In the genomic region with DNA sequence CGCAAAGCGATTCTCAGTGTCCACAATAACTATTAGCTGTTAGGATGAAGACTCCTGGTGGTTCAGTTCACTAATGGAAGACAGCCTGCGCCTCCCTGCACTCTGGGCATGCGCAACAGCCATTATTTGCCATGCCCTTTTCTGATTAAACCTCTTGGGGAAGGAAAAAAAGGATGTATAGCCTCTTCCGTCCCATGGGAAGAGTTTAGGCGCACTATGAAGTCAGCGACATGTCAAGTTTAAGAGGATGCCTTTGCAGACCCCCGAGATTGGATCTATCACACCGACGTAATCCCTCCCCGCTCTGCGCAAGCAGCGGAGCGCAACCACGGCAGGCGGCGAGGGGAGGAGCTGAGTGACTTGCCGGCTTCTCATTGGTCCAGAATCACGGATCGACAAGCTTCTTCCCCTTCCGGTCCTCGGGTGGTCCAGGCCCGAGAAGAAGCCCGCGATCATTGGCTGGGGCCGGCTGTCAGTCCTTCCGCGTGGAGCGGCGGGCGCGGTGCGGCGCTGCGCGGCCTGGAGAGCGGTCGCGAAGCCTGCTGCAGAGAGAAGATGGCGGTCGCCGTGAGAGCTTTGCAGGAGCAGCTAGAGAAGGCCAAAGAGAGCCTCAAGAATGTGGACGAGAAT, we compare ENCODE assay signal across 8 mouse cellular contexts. TPM values are rescaled to one million over a fixed set of nuclear protein-coding genes. Genes with fewer than 3 reads are reported as not detected.
DNase-seq lines count a peak whose midpoint lies in the region; ATAC-seq lines count a peak whose summit lies in the region.

Gene Pnn (plus strand): TSS at position 437 of the 630 bp plus-strand sequence.

- no peaks in the 10 kb centered on the region; the same call in 1 of the 2 replicates for H3K4me1 ChIP-seq in intestine, embryonic 14.5 days (replicated peaks; ENCODE audit: control insufficient read depth, insufficient read depth, low read length)

- H3K9ac ChIP-seq in intestine, embryonic 14.5 days (ENCODE audit: low read length): peak within 1 kb of the TSS; percentile 99

- under 1% methylated on average over 43 of the region's 43 CpGs for WGBS in intestine, embryonic 14.5 days

- peaks cover 36% of the 10 kb centered on the region for H3K36me3 ChIP-seq in intestine, embryonic 14.5 days (ENCODE audit: control insufficient read depth, insufficient read depth, low read length)

- H3K9me3 ChIP-seq in intestine, embryonic 14.5 days (ENCODE audit: control insufficient read depth, low read length): no peaks in the 10 kb centered on the region

- H3K27me3 ChIP-seq in intestine, embryonic 14.5 days (replicated peaks; ENCODE audit: control insufficient read depth, insufficient read depth, low read length): no peaks in the 10 kb centered on the region

- intact Hi-C loops in left cerebral cortex, postnatal 14 days (cut with DNase I): loop anchor here (2.0 to 10.0 kb wide), 2 partner anchors 64 to 148 kb away; partner anchors contain the start of gene Fbxo33

- H3K4me3 ChIP-seq in intestine, embryonic 14.5 days (ENCODE audit: low read depth, low read length): peak within 1 kb of the TSS; percentile 90

- H3K27ac ChIP-seq in intestine, embryonic 14.5 days (ENCODE audit: low read depth): peak within 1 kb of the TSS; percentile 90

- DNase-seq in adrenal gland, adult 18-20 months (ENCODE audit: low spot score in 2 of 2): peak; percentile 93
- DNase-seq in embryo, embryonic 11 days: peak; percentile 98
- DNase-seq in gastrocnemius, postnatal 25 days: peak; percentile 98
- peak; percentile 96 for DNase-seq in intestine, embryonic 14.5 days (ENCODE audit: low spot score)
- peak; percentile 98 for DNase-seq in left cerebral cortex, postnatal 14 days (ENCODE audit: low spot score in 2 of 2)
- peak; percentile 98 for DNase-seq in mesoderm, embryonic 11.5 days (ENCODE audit: low read depth, low spot score)
- peak; percentile 96 to 98 for DNase-seq in right cerebral cortex, postnatal 36 days (ENCODE audit: low spot score in 2 of 2)
- peak; percentile 97 for DNase-seq in yolk sac, embryonic 10.5 days (ENCODE audit: low spot score)

- peak within 1 kb of the TSS; percentile 70 for H3K4me2 ChIP-seq in intestine, embryonic 14.5 days (ENCODE audit: low read length)

- ATAC-seq in intestine, embryonic 14.5 days (replicated peaks; ENCODE audit: low FRiP score, low TSS enrichment, low read depth): peak; percentile 99

RNA-seq across cellular contexts. Expression of gene Pnn, which starts in this region (rescaled TPM):
- total RNA-seq in adrenal gland, adult 18-20 months (2021): 10 to 100 TPM; 41.3 to 49.4 TPM
- 10 to 100 TPM; 15.0 to 15.8 TPM for total RNA-seq in gastrocnemius, postnatal 25 days (2021)
- 71.3 and 80.0 TPM in 2 replicates for polyA plus RNA-seq in intestine, embryonic 14.5 days (2014; fragmentation: Nextera tagmentation; extraction: Ambion mirVana)
- total RNA-seq in left cerebral cortex, postnatal 14 days (2021): 10 to 100 TPM; 46.0 to 51.0 TPM

Comparison
In these comparisons a context has a peak if more than half of its experiments do, and no peak if none do; other contexts are left out.
1. Peak in every context shown above with its lines: DNase-seq, ATAC-seq, H3K4me3 ChIP-seq and H3K27ac ChIP-seq.